Mouse (Mus musculus) MEL (cell line): Measurements from ENCODE around the gene Akr1a1.
A peak's percentile ranks its signal among the peaks of the same experiment; 100 is the strongest.

ENCODE experiments used
- BHLHE40 ChIP-seq: IDR thresholded peaks from 2 replicates; pipeline ENCODE4 v1.6.1; 2012; ENCODE audit warnings: low read depth, mild to moderate bottlenecking, inconsistent platforms, low read length, improper control_type of control experiment, borderline replicate concordance
- CTCF ChIP-seq, 3 experiments: IDR thresholded peaks in 2 of 3; conservative IDR thresholded peaks in 1 of 3; 2 replicates each; pipeline ENCODE4 v1.5.1; 2011 to 2012; ENCODE audit warnings: low read length in 3 of 3, low read depth in 2 of 3, mild to moderate bottlenecking in 2 of 3, improper control_type of control experiment in 1 of 3, inconsistent platforms in 1 of 3, mixed read lengths in 1 of 3, moderate library complexity in 1 of 3; ENCODE audit not compliant: control insufficient read depth in 1 of 3, insufficient read depth in 1 of 3, poor library complexity in 1 of 3, severe bottlenecking in 1 of 3
- EP300 ChIP-seq, 2 experiments: IDR thresholded peaks; 2 replicates each; pipeline ENCODE4 v1.6.1; 2011; ENCODE audit warnings: improper control_type of control experiment in 2 of 2, low read length in 2 of 2, low read depth in 1 of 2, mild to moderate bottlenecking in 1 of 2
- NELFE ChIP-seq: IDR thresholded peaks from 2 replicates; pipeline ENCODE4 v1.6.1; 2011; ENCODE audit warnings: low read depth, low read length, improper control_type of control experiment
- POLR2A ChIP-seq, 2 experiments: IDR thresholded peaks; 2 replicates each; pipeline ENCODE4 v1.6.1; 2011 to 2012; ENCODE audit warnings: low read length in 2 of 2, mild to moderate bottlenecking in 2 of 2, control low read depth in 1 of 2, improper control_type of control experiment in 1 of 2, low read depth in 1 of 2, moderate library complexity in 1 of 2; ENCODE audit not compliant: control insufficient read depth in 1 of 2, insufficient read depth in 1 of 2, poor library complexity in 1 of 2
- USF1 ChIP-seq: IDR thresholded peaks from 2 replicates; pipeline ENCODE4 v1.6.1; 2014; ENCODE audit warnings: low read depth, mild to moderate bottlenecking, inconsistent platforms, low read length, improper control_type of control experiment, moderate library complexity

DNA sequence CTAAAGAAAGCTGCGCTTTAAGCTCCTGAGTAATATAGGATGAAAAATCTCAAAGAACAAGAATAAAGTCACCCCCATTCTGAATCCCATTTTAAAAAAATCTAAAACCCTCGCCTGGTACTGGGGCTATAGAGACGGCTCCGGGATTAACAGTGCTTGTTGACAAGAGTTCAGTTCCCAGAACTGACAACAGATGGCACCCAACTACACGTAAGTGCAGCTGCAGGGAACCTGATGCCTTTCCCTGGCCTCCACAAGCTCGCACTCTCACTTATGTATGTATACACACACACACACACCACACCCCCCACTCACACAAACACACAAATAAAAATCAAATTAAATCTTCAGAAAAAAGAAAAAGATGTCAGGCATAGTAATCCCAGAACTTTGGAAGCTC is 7.2 kb downstream of the Akr1a1 start:
- TF ChIP-seq POLR2A (IDR thresholded peaks at IDR 0.05; ENCODE audit: control insufficient read depth in 1 of 2, insufficient read depth in 1 of 2, low read depth in 1 of 2, low read length in 2 of 2, poor library complexity in 1 of 2) (no peak), USF1 (no peak), BHLHE40 (no peak), CTCF (IDR thresholded peaks at IDR 0.05 in 2 of 3, conservative IDR thresholded peaks at IDR 0.05 in 1 of 3; ENCODE audit: control insufficient read depth in 1 of 3, insufficient read depth in 1 of 3, low read depth in 2 of 3, low read length in 3 of 3, poor library complexity in 1 of 3, severe bottlenecking in 1 of 3) (peak; percentile 25 to 46 (median 37); a peak in 4 of 6 replicates), EP300 (IDR thresholded peaks at IDR 0.05; ENCODE audit: low read depth in 1 of 2, low read length in 2 of 2) (no peak), NELFE (no peak)
